Mouse (Mus musculus): ENCODE data around the gene Supt3. TPM values are rescaled to one million over a fixed set of nuclear protein-coding genes. Genes with fewer than 3 reads are reported as not detected.

Gene Supt3
- polyA plus RNA-seq, 1 experiment from 2014 or later = 21.1 TPM

GRCm38 (mm10) chr17:44967186-44967585, 190.2 kb downstream of the Supt3 start:
- no peaks in the 10 kb centered on the region for H3K4me1 ChIP-seq (ENCODE audit: insufficient read depth)
- no peak overlapping the region for H3K4me3 ChIP-seq (ENCODE audit: low read depth, low read length)
- no peaks in the 10 kb centered on the region for H3K27me3 ChIP-seq (ENCODE audit: insufficient read depth, low read length)
- no peak for TF ChIP-seq CTCF (IDR thresholded peaks at IDR 0.05; ENCODE audit: low read depth)
- H3K9me3 ChIP-seq (ENCODE audit: low read depth, low read length) = no peaks in the 10 kb centered on the region
- H3K4me2 ChIP-seq = no peak overlapping the region
- no peak for DNase-seq
- 83% methylated on average over 1 of the region's 1 CpGs for WGBS
- no peak overlapping the region for H3K27ac ChIP-seq (ENCODE audit: low read depth)
- H3K36me3 ChIP-seq (ENCODE audit: insufficient read depth) = no peaks in the 10 kb centered on the region
- ATAC-seq (ENCODE audit: insufficient read depth) = no peak
- no peak overlapping the region for H3K9ac ChIP-seq

GRCm38 (mm10) chr17:44970255-44970654, 193.3 kb downstream of the Supt3 start:
- Histone ChIP-seq H3K4me3 (ENCODE audit: low read depth, low read length) (no peak overlapping the region), H3K27ac (ENCODE audit: low read depth) (no peak overlapping the region), H3K4me1 (ENCODE audit: insufficient read depth) (no peaks in the 10 kb centered on the region), H3K9ac (no peak overlapping the region), H3K9me3 (ENCODE audit: low read depth, low read length) (no peaks in the 10 kb centered on the region), H3K4me2 (no peak overlapping the region), H3K36me3 (ENCODE audit: insufficient read depth) (no peaks in the 10 kb centered on the region), H3K27me3 (ENCODE audit: insufficient read depth, low read length) (no peaks in the 10 kb centered on the region)
- DNase-seq (no peak), ATAC-seq (ENCODE audit: insufficient read depth) (no peak)
- 80% methylated on average over 3 of the region's 3 CpGs for WGBS
- TF ChIP-seq CTCF (IDR thresholded peaks at IDR 0.05; ENCODE audit: low read depth) = no peak

GRCm38 (mm10) chr17:44973489-44973888, 196.5 kb downstream of the Supt3 start:
- Histone ChIP-seq H3K9me3 (ENCODE audit: low read depth, low read length) (no peaks in the 10 kb centered on the region; the same call in 1 of the 2 replicates), H3K9ac (no peak overlapping the region), H3K4me2 (no peak overlapping the region), H3K36me3 (ENCODE audit: insufficient read depth) (no peaks in the 10 kb centered on the region), H3K27ac (ENCODE audit: low read depth) (no peak overlapping the region), H3K4me3 (ENCODE audit: low read depth, low read length) (no peak overlapping the region), H3K4me1 (ENCODE audit: insufficient read depth) (no peaks in the 10 kb centered on the region), H3K27me3 (ENCODE audit: insufficient read depth, low read length) (no peaks in the 10 kb centered on the region)
- WGBS = 56% methylated on average over 4 of the region's 4 CpGs
- ATAC-seq (ENCODE audit: insufficient read depth) (no peak), DNase-seq (peak; percentile 11)
- no peak for TF ChIP-seq CTCF (IDR thresholded peaks at IDR 0.05; ENCODE audit: low read depth)

- no peak for TF ChIP-seq CTCF (IDR thresholded peaks at IDR 0.05; ENCODE audit: low read depth)
- Histone ChIP-seq H3K4me1 (ENCODE audit: insufficient read depth) (no peaks in the 10 kb centered on the region), H3K36me3 (ENCODE audit: insufficient read depth) (no peaks in the 10 kb centered on the region), H3K4me3 (ENCODE audit: low read depth, low read length) (no peak overlapping the region), H3K4me2 (no peak overlapping the region), H3K9ac (no peak overlapping the region), H3K27ac (ENCODE audit: low read depth) (no peak overlapping the region), H3K9me3 (ENCODE audit: low read depth, low read length) (no peaks in the 10 kb centered on the region; the same call in 1 of the 2 replicates), H3K27me3 (ENCODE audit: insufficient read depth, low read length) (no peaks in the 10 kb centered on the region)
- ATAC-seq (ENCODE audit: insufficient read depth) = no peak
- DNase-seq = peak; percentile 46
- 54% methylated on average over 2 of the region's 2 CpGs for WGBS
Measured at GRCm38 (mm10) chr17:44977690-44978089, 200.7 kb downstream of the Supt3 start.

GRCm38 (mm10) chr17:44987964-44988363, 211.0 kb downstream of the Supt3 start:
- Histone ChIP-seq H3K4me3 (ENCODE audit: low read depth, low read length) (no peak overlapping the region), H3K27me3 (ENCODE audit: insufficient read depth, low read length) (no peaks in the 10 kb centered on the region), H3K9ac (no peak overlapping the region), H3K9me3 (ENCODE audit: low read depth, low read length) (no peaks in the 10 kb centered on the region), H3K4me2 (no peak overlapping the region), H3K36me3 (ENCODE audit: insufficient read depth) (no peaks in the 10 kb centered on the region), H3K4me1 (ENCODE audit: insufficient read depth) (no peaks in the 10 kb centered on the region), H3K27ac (ENCODE audit: low read depth) (no peak overlapping the region)
- no peak for ATAC-seq (ENCODE audit: insufficient read depth)
- no peak for TF ChIP-seq CTCF (IDR thresholded peaks at IDR 0.05; ENCODE audit: low read depth)
- WGBS = 88% methylated on average over 2 of the region's 2 CpGs
- DNase-seq = no peak

GRCm38 (mm10) chr17:45003311-45003710, 226.4 kb downstream of the Supt3 start:
- 84% methylated on average over 4 of the region's 4 CpGs for WGBS
- H3K9me3 ChIP-seq (ENCODE audit: low read depth, low read length) = no peaks in the 10 kb centered on the region
- H3K27me3 ChIP-seq (ENCODE audit: insufficient read depth, low read length) = no peaks in the 10 kb centered on the region
- no peaks in the 10 kb centered on the region for H3K4me1 ChIP-seq (ENCODE audit: insufficient read depth)
- ATAC-seq (ENCODE audit: insufficient read depth) (no peak), DNase-seq (no peak)
- no peak overlapping the region for H3K4me3 ChIP-seq (ENCODE audit: low read depth, low read length)
- H3K4me2 ChIP-seq = no peak overlapping the region
- no peaks in the 10 kb centered on the region for H3K36me3 ChIP-seq (ENCODE audit: insufficient read depth)
- H3K27ac ChIP-seq (ENCODE audit: low read depth) = no peak overlapping the region
- no peak for TF ChIP-seq CTCF (IDR thresholded peaks at IDR 0.05; ENCODE audit: low read depth)
- no peak overlapping the region for H3K9ac ChIP-seq

GRCm38 (mm10) chr17:45004477-45005170, 227.7 kb downstream of the Supt3 start:
- DNase-seq (no peak), ATAC-seq (ENCODE audit: insufficient read depth) (no peak)
- no peaks in the 10 kb centered on the region for H3K27me3 ChIP-seq (ENCODE audit: insufficient read depth, low read length)
- no peak overlapping the region for H3K4me3 ChIP-seq (ENCODE audit: low read depth, low read length)
- no peak overlapping the region for H3K4me2 ChIP-seq
- TF ChIP-seq CTCF (IDR thresholded peaks at IDR 0.05; ENCODE audit: low read depth) = no peak
- H3K36me3 ChIP-seq (ENCODE audit: insufficient read depth) = no peaks in the 10 kb centered on the region
- H3K9me3 ChIP-seq (ENCODE audit: low read depth, low read length) = no peaks in the 10 kb centered on the region
- WGBS = 80% methylated on average over 13 of the region's 13 CpGs
- no peak overlapping the region for H3K27ac ChIP-seq (ENCODE audit: low read depth)
- H3K9ac ChIP-seq = no peak overlapping the region
- H3K4me1 ChIP-seq (ENCODE audit: insufficient read depth) = no peaks in the 10 kb centered on the region
